Mouse (Mus musculus): ENCODE measurements around the gene Crtc3. TPM values are rescaled to one million over a fixed set of nuclear protein-coding genes. Genes with fewer than 3 reads are reported as not detected.

Crtc3 gene
- polyA plus RNA-seq, 1 experiment from 2014 or later, result 14.2 TPM

DNA sequence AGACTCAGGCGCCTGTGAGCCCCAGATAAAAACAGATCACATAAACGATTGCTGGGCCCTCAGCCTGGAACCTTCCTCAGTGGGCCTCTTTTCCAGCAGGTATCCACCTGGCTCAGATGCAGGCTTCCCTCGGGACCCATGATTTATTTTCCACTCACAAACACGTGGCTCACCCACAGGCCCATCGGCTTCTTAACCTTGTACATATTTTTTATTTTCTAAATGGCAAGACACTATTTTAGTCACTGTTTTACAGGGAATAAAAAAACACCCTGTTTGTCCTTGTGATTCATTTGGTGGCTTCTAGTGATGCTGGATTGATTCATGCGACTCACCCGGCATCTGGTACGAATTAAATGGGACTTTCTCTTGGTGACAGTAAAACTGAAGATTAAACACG lies 127.4 kb downstream of the Crtc3 start:
- ATAC-seq (replicated peaks; ENCODE audit: insufficient number of reproducible peaks, low FRiP score, low TSS enrichment), result no peak
- no peaks in the 10 kb centered on the region for H3K27me3 ChIP-seq (ENCODE audit: control insufficient read depth, insufficient read depth, low read length)
- no peak overlapping the region for H3K4me2 ChIP-seq
- WGBS (ENCODE audit: insufficient replicate concordance), result 71% methylated on average over 9 of the region's 9 CpGs
- no peaks in the 10 kb centered on the region for H3K9me3 ChIP-seq (replicated peaks; ENCODE audit: control insufficient read depth, low read length)
- H3K27ac ChIP-seq (ENCODE audit: low read depth, low read length), result no peak overlapping the region
- no peak overlapping the region for H3K9ac ChIP-seq (ENCODE audit: low read depth, low read length)
- peaks cover 4% of the 10 kb centered on the region; the same call in 1 of the 2 replicates for H3K4me1 ChIP-seq (ENCODE audit: control insufficient read depth, insufficient read depth, low read length)
- H3K4me3 ChIP-seq (ENCODE audit: low read depth, low read length), result no peak overlapping the region
- no peaks in the 10 kb centered on the region for H3K36me3 ChIP-seq (ENCODE audit: control insufficient read depth, insufficient read depth, low read length)

DNA sequence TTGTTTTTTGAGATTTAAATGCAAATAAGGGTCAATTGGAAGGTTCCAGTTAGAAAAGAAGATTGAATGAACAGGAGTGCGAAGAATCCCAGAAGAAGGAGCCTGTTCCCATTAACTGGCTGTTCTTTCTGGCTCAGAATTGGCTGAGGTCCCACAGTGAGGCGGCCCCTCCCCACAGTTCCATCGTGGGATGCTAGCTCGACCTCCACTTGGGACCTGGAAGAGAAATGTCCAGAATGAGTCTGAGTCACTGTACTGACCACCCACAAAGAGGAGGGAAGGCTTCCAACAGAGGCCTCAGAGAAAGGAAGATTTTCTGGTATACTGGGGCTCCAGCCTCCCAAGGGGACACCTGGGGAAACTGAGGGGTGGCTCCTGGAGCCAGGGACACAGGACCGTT lies 130.1 kb downstream of the Crtc3 start:
- Histone ChIP-seq H3K4me3 (ENCODE audit: low read depth, low read length) (no peak overlapping the region), H3K27ac (ENCODE audit: low read depth, low read length) (no peak overlapping the region), H3K9ac (ENCODE audit: low read depth, low read length) (no peak overlapping the region), H3K27me3 (ENCODE audit: control insufficient read depth, insufficient read depth, low read length) (no peaks in the 10 kb centered on the region), H3K36me3 (ENCODE audit: control insufficient read depth, insufficient read depth, low read length) (no peaks in the 10 kb centered on the region), H3K4me1 (ENCODE audit: control insufficient read depth, insufficient read depth, low read length) (peaks cover 7% of the 10 kb centered on the region; the same call in 1 of the 2 replicates), H3K4me2 (no peak overlapping the region), H3K9me3 (replicated peaks; ENCODE audit: control insufficient read depth, low read length) (no peaks in the 10 kb centered on the region)
- ATAC-seq (replicated peaks; ENCODE audit: insufficient number of reproducible peaks, low FRiP score, low TSS enrichment), result no peak
- WGBS (ENCODE audit: insufficient replicate concordance), result 61% methylated on average over 5 of the region's 5 CpGs

DNA sequence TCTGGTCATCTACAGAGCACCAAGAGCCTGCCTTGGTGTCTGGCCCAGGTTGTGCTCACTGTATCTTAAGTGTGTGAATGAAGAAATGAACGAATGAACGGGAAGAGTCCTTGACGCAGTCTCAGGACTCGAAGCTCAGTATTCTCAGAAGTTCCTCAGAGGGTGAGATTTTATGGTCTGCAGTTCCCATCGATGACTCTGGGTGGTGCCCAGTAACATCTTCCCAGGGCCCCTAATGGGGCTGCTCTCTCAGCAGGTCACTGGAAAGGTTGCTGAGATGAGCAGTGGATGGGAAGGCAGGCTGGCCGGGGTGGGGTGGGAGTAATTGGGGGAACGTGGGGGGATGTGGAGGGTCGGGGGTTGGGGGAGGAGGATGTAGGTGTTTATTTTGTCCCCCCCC lies 130.6 kb downstream of the Crtc3 start:
- WGBS (ENCODE audit: insufficient replicate concordance), result 55% methylated on average over 8 of the region's 8 CpGs
- no peak overlapping the region for H3K4me2 ChIP-seq
- H3K4me1 ChIP-seq (ENCODE audit: control insufficient read depth, insufficient read depth, low read length), result peaks cover 7% of the 10 kb centered on the region; the same call in 1 of the 2 replicates
- H3K27ac ChIP-seq (ENCODE audit: low read depth, low read length), result no peak overlapping the region
- no peaks in the 10 kb centered on the region for H3K27me3 ChIP-seq (ENCODE audit: control insufficient read depth, insufficient read depth, low read length)
- no peak overlapping the region for H3K4me3 ChIP-seq (ENCODE audit: low read depth, low read length)
- H3K9me3 ChIP-seq (replicated peaks; ENCODE audit: control insufficient read depth, low read length), result no peaks in the 10 kb centered on the region
- H3K9ac ChIP-seq (ENCODE audit: low read depth, low read length), result no peak overlapping the region
- no peak for ATAC-seq (replicated peaks; ENCODE audit: insufficient number of reproducible peaks, low FRiP score, low TSS enrichment)
- H3K36me3 ChIP-seq (ENCODE audit: control insufficient read depth, insufficient read depth, low read length), result no peaks in the 10 kb centered on the region

DNA sequence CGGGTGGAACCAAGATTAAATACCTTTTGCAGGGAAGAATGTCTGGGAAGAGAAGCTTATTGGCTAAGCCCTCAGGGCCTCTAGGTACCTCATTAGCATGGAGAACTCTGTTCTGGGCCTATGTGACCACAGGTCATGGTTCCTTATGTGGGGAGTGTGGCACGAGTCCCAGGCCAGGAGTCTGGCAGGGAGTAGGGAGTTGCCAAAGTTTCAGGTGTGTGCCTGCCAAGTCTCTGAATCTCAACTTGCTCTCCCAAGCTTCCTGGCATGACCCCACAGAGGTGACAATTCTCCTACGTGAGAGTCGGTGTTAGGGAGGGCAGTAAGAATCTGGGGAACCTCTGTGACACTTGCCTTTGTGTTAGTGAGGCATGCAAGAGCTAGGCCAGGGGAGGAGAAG lies 131.5 kb downstream of the Crtc3 start:
- Histone ChIP-seq H3K27ac (ENCODE audit: low read depth, low read length) (no peak overlapping the region), H3K9me3 (replicated peaks; ENCODE audit: control insufficient read depth, low read length) (no peaks in the 10 kb centered on the region), H3K36me3 (ENCODE audit: control insufficient read depth, insufficient read depth, low read length) (no peaks in the 10 kb centered on the region), H3K4me1 (ENCODE audit: control insufficient read depth, insufficient read depth, low read length) (peaks cover 7% of the 10 kb centered on the region; the same call in 1 of the 2 replicates), H3K4me2 (no peak overlapping the region), H3K9ac (ENCODE audit: low read depth, low read length) (no peak overlapping the region), H3K27me3 (ENCODE audit: control insufficient read depth, insufficient read depth, low read length) (no peaks in the 10 kb centered on the region), H3K4me3 (ENCODE audit: low read depth, low read length) (no peak overlapping the region)
- ATAC-seq (replicated peaks; ENCODE audit: insufficient number of reproducible peaks, low FRiP score, low TSS enrichment), result no peak
- WGBS (ENCODE audit: insufficient replicate concordance), result 63% methylated on average over 4 of the region's 4 CpGs

DNA sequence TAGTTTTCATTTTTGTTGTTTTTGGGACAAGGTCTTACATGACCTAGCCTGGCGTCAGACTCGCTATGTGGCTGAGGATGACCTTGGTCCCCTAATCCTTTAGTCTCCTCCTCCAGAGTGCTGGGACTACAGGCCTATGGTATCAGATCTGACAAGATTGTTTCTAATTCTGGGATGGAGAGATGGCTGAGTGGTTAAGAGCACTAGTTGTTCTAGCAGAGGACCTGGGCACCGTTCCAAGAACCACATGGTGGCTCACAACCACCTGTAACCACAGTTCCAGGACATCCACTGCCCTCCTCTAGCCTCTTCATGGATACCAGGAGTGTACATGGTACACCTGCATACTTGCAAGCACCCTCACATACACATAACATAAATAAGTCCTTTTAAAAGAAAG lies 132.5 kb downstream of the Crtc3 start:
- Histone ChIP-seq H3K27ac (ENCODE audit: low read depth, low read length) (no peak overlapping the region), H3K27me3 (ENCODE audit: control insufficient read depth, insufficient read depth, low read length) (no peaks in the 10 kb centered on the region), H3K4me3 (ENCODE audit: low read depth, low read length) (no peak overlapping the region), H3K9me3 (replicated peaks; ENCODE audit: control insufficient read depth, low read length) (no peaks in the 10 kb centered on the region), H3K4me1 (ENCODE audit: control insufficient read depth, insufficient read depth, low read length) (peaks cover 7% of the 10 kb centered on the region; the same call in 1 of the 2 replicates), H3K9ac (ENCODE audit: low read depth, low read length) (no peak overlapping the region), H3K4me2 (no peak overlapping the region), H3K36me3 (ENCODE audit: control insufficient read depth, insufficient read depth, low read length) (no peaks in the 10 kb centered on the region)
- no peak for ATAC-seq (replicated peaks; ENCODE audit: insufficient number of reproducible peaks, low FRiP score, low TSS enrichment)
- 64% methylated on average over 3 of the region's 3 CpGs for WGBS (ENCODE audit: insufficient replicate concordance)

DNA sequence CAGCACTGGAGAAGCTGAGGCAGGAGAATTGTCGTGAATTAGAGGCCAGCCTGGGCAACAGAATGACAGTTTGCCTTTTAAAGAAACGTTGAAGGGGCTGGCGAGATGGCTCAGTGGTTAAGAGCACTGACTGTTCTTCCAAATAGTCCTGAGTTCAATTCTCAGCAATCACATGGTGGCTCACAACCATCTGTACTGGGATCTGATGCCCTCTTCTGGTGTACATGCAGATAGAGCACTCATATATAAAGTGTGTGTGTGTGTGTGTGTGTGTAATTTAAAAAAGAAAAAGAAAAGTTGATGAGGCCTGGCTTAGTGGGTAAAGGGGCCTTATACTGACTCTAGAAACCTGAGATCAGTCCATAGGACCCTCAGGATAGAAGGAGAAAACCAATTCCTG lies 133.5 kb downstream of the Crtc3 start:
- Histone ChIP-seq H3K4me3 (ENCODE audit: low read depth, low read length) (no peak overlapping the region), H3K36me3 (ENCODE audit: control insufficient read depth, insufficient read depth, low read length) (no peaks in the 10 kb centered on the region), H3K9me3 (replicated peaks; ENCODE audit: control insufficient read depth, low read length) (no peaks in the 10 kb centered on the region), H3K27ac (ENCODE audit: low read depth, low read length) (peak overlapping the region; percentile 4; the same call in 1 of the 2 replicates), H3K4me2 (no peak overlapping the region), H3K27me3 (ENCODE audit: control insufficient read depth, insufficient read depth, low read length) (no peaks in the 10 kb centered on the region), H3K4me1 (ENCODE audit: control insufficient read depth, insufficient read depth, low read length) (peaks cover 7% of the 10 kb centered on the region; the same call in 1 of the 2 replicates), H3K9ac (ENCODE audit: low read depth, low read length) (no peak overlapping the region)
- WGBS (ENCODE audit: insufficient replicate concordance), result 67% methylated on average over 3 of the region's 3 CpGs
- ATAC-seq (replicated peaks; ENCODE audit: insufficient number of reproducible peaks, low FRiP score, low TSS enrichment), result no peak

DNA sequence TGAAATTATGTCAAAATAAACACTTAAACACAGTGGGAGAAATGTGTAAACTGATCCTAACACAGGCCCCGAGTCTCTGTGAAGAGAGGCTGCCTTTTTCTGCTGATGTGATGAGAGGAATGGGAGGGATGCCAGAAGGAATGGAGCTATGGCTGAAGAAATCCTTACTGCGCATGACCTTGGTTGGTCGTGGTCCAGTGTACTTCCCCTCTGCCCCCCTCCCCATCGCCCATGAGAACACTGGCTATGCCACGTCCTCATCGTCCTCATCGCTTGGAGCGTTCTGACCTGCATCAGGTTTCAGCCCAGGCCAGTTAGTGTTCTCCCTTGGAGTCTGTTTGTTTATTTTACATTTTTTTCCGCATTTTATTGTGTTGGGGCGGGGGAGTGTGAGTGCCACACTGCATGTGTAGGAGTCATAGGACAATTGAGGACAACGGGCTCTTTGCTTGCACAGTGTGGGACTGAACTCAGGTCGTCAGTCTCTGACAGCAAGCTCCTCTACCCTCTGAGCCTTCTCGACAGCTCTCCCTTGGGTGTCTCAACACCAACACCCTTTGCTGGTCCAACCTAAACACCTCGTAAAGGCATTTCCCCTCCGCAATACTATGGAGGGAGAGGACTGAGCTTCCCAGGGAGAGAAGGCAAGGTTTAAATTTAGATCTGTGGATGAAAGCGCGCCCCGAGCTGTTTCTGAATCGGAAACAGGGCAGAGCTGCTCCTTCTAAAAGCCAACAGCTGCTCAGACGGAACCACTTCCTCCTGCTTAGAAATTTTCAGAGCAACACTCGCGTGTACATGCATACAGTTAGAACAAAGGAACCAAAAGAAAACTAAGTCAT lies 134.3 kb downstream of the Crtc3 start:
- no peak overlapping the region for H3K9ac ChIP-seq (ENCODE audit: low read depth, low read length)
- WGBS (ENCODE audit: insufficient replicate concordance), result 65% methylated on average over 22 of the region's 22 CpGs
- H3K9me3 ChIP-seq (replicated peaks; ENCODE audit: control insufficient read depth, low read length), result no peaks in the 10 kb centered on the region
- H3K4me3 ChIP-seq (ENCODE audit: low read depth, low read length), result no peak overlapping the region
- no peaks in the 10 kb centered on the region for H3K36me3 ChIP-seq (ENCODE audit: control insufficient read depth, insufficient read depth, low read length)
- no peak overlapping the region for H3K4me2 ChIP-seq
- peak overlapping the region; percentile 4; the same call in 1 of the 2 replicates for H3K27ac ChIP-seq (ENCODE audit: low read depth, low read length)
- no peaks in the 10 kb centered on the region for H3K27me3 ChIP-seq (ENCODE audit: control insufficient read depth, insufficient read depth, low read length)
- peaks cover 7% of the 10 kb centered on the region; the same call in 1 of the 2 replicates for H3K4me1 ChIP-seq (ENCODE audit: control insufficient read depth, insufficient read depth, low read length)
- no peak for ATAC-seq (replicated peaks; ENCODE audit: insufficient number of reproducible peaks, low FRiP score, low TSS enrichment)

DNA sequence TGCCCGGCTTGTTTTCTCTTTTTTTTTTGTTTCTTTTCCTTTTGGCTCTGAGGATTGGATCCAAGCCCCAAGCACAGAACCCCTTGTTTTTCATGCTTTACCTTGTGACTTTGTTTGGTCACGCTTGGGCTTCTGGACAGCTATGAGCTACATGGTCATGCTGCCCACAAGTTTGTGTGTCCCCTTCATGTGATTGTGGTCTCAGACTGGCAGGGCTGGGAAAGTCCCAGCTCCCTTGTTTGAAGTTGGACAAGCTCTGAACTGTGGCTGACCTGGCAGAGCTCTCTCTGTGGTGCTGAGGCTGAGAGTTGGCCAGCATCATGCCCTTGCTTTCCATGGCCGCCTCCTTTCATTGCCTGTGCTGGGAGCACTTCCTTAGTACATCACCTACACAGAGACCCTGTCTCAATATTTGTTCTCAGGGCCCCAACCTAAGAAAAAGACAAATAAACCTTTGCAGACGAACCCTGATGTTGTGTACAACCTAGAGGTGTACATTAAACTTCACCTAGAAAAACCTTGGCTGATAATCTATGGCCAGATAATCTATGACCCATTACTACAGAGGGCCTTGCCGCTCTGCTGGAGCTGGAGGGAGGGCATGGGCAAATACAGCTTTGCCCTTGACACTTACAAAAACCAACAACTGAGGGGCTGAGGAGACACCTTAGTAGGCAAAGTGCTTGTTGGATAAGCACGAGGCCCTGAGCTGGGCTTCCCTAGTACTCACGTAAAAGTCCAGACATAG lies 140.0 kb downstream of the Crtc3 start:
- Histone ChIP-seq H3K9me3 (replicated peaks; ENCODE audit: control insufficient read depth, low read length) (no peaks in the 10 kb centered on the region), H3K36me3 (ENCODE audit: control insufficient read depth, insufficient read depth, low read length) (no peaks in the 10 kb centered on the region), H3K27ac (ENCODE audit: low read depth, low read length) (no peak overlapping the region), H3K27me3 (ENCODE audit: control insufficient read depth, insufficient read depth, low read length) (no peaks in the 10 kb centered on the region), H3K4me1 (ENCODE audit: control insufficient read depth, insufficient read depth, low read length) (no peaks in the 10 kb centered on the region), H3K4me2 (no peak overlapping the region), H3K4me3 (ENCODE audit: low read depth, low read length) (no peak overlapping the region), H3K9ac (ENCODE audit: low read depth, low read length) (no peak overlapping the region)
- 74% methylated on average over 7 of the region's 7 CpGs for WGBS (ENCODE audit: insufficient replicate concordance)
- no peak for ATAC-seq (replicated peaks; ENCODE audit: insufficient number of reproducible peaks, low FRiP score, low TSS enrichment)
